Mouse (Mus musculus) C2C12 (cell line): Measurements from ENCODE around the gene Ptk6. TPM values are rescaled to one million over a fixed set of nuclear protein-coding genes. Genes with fewer than 3 reads are reported as not detected.
A peak's percentile ranks its signal among the peaks of the same experiment; 100 is the strongest.

Source experiments
- H3K27me3 ChIP-seq: one replicate; pipeline ENCODE4 v1.6.1; 2011; ENCODE audit not compliant: control insufficient read depth, insufficient read depth, insufficient read length
- H3K36me3 ChIP-seq: one replicate; pipeline ENCODE4 v1.6.1; 2011; ENCODE audit not compliant: control insufficient read depth, insufficient read depth
- H3K4me3 ChIP-seq: one replicate; pipeline ENCODE4 v1.5.1; 2011; ENCODE audit warnings: mild to moderate bottlenecking, control low read depth; ENCODE audit not compliant: poor library complexity, insufficient read depth, severe bottlenecking
- H3K79me2 ChIP-seq: one replicate; pipeline ENCODE4 v1.6.1; 2011; ENCODE audit not compliant: control insufficient read depth, insufficient read depth
- H3K79me3 ChIP-seq: one replicate; pipeline ENCODE4 v1.6.1; 2011; ENCODE audit warnings: low read depth, control low read depth
- H3ac ChIP-seq: one replicate; pipeline ENCODE3; 2011; ENCODE audit warnings: low read depth; ENCODE audit not compliant: control insufficient read depth, insufficient read length
- CEBPB ChIP-seq: IDR thresholded peaks from one replicate; pipeline ENCODE4 v1.6.1; 2011; ENCODE audit warnings: low read depth, mild to moderate bottlenecking, control low read depth, moderate library complexity
- CTCF ChIP-seq: IDR thresholded peaks from one replicate; pipeline ENCODE4 v1.5.1; 2011; ENCODE audit not compliant: control insufficient read depth, insufficient read depth, insufficient read length
- FOSL1 ChIP-seq: IDR thresholded peaks from one replicate; pipeline ENCODE4 v1.8.0; 2011; ENCODE audit warnings: mild to moderate bottlenecking, low read length; ENCODE audit not compliant: poor library complexity, insufficient read depth, severe bottlenecking
- MAX ChIP-seq: IDR thresholded peaks from one replicate; pipeline ENCODE4 v1.6.1; 2011; ENCODE audit warnings: mild to moderate bottlenecking, control low read depth
- MYOD1 ChIP-seq: IDR thresholded peaks from one replicate; pipeline ENCODE4 v1.6.1; 2011; ENCODE audit warnings: low read depth; ENCODE audit not compliant: control insufficient read depth, insufficient read length
- MYOG ChIP-seq: IDR thresholded peaks from one replicate; pipeline ENCODE4 v1.6.1; 2011; ENCODE audit not compliant: control insufficient read depth, insufficient read length; ENCODE audit errors: extremely low read depth
- USF1 ChIP-seq: IDR thresholded peaks from one replicate; pipeline ENCODE4 v1.6.1; 2011; ENCODE audit warnings: low read depth, mild to moderate bottlenecking, control low read depth, moderate library complexity
- polyA plus RNA-seq: library from polyadenylated mRNA; unstranded; fragments of >200 nt; fragmentation: generic; extraction: Trizol; gene quantifications from one replicate; pipeline ENCODE4 v1.2.1, GENCODE M21; 2012; ENCODE audit warnings: missing spikeins

Ptk6 gene
- polyA plus RNA-seq, 1 experiment: not detected

DNA sequence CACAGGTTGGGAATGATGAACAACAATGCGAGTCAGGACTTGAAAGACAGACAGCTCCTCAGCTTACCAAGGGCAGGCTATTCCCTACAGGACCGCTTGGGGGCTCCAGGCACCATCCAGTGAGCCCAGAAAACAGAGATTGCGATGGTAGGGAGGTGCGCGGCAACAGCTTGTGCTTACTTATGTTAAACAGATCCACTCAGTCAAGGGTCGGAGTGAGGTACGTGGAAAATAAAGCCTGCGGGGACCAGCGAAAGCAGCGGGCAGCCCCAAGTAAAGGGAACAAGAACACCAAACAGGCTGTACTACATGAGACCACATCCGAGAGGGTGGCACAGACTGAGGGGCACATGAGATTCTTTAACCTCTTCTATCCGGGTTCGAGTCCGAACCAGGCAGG is 16.0 kb downstream of the Ptk6 start:
- Histone ChIP-seq H3K4me3 (peak overlapping the region; percentile 59), H3K36me3 (peaks cover 15% of the 10 kb centered on the region), H3K79me3 (no peaks in the 10 kb centered on the region), H3ac (peak overlapping the region; percentile 59), H3K27me3 (no peaks in the 10 kb centered on the region), H3K79me2 (peaks cover 5% of the 10 kb centered on the region)
- peak; percentile 62 for TF ChIP-seq CTCF
- no peak for TF ChIP-seq USF1

DNA sequence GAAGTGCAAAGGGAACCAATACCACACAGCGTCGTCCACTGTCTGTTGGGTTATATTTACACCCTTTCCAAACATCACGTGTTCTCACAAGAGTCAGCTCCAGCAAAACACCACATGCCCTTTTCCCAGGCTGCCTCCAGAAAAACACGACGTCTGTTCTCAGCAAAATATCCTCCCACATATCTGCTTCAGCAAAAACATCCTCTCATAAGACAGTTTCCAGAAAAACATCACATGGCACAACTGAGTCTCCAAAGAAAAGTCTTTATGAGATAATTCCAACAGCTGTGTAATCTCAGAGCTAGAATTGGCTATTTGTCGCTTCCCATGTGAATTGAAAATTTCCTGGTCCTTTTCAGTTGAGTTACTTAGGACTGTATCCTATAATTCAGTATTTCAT is 21.7 kb downstream of the Ptk6 start:
- no peak overlapping the region for H3ac ChIP-seq
- H3K4me3 ChIP-seq: no peak overlapping the region
- H3K79me2 ChIP-seq: no peaks in the 10 kb centered on the region
- H3K27me3 ChIP-seq: peaks cover 10% of the 10 kb centered on the region
- no peaks in the 10 kb centered on the region for H3K79me3 ChIP-seq
- no peaks in the 10 kb centered on the region for H3K36me3 ChIP-seq
- TF ChIP-seq CEBPB (no peak), FOSL1 (no peak), MAX (no peak), CTCF (no peak), MYOD1 (no peak), MYOG (no peak), USF1 (no peak)

DNA sequence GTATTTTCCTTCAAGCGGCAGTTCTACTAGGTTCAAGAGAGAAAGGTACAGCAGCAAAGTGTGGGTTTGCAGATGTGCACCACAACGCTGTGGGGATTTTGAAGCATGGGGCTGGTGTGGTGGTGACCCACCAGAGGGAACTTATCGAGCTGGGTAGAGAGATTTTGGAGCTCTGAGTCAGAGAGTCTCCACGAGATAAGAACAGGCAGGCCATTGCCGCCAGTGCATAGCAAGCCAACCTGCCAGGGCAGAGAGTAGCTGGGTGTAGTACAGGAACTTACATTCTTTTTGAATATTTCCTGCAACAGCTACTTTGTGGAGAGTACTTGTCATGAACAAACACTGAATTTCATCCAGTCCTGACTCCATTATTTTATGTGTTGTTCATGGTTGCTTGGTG is 24.1 kb downstream of the Ptk6 start:
- TF ChIP-seq USF1: no peak
- no peak for TF ChIP-seq MAX
- TF ChIP-seq FOSL1: no peak
- TF ChIP-seq CEBPB: no peak
- TF ChIP-seq MYOG: no peak
- no peak for TF ChIP-seq CTCF
- TF ChIP-seq MYOD1: no peak
- Histone ChIP-seq H3K79me3 (no peaks in the 10 kb centered on the region), H3K4me3 (no peak overlapping the region), H3K36me3 (no peaks in the 10 kb centered on the region), H3K27me3 (peaks cover 10% of the 10 kb centered on the region), H3K79me2 (no peaks in the 10 kb centered on the region), H3ac (no peak overlapping the region)

DNA sequence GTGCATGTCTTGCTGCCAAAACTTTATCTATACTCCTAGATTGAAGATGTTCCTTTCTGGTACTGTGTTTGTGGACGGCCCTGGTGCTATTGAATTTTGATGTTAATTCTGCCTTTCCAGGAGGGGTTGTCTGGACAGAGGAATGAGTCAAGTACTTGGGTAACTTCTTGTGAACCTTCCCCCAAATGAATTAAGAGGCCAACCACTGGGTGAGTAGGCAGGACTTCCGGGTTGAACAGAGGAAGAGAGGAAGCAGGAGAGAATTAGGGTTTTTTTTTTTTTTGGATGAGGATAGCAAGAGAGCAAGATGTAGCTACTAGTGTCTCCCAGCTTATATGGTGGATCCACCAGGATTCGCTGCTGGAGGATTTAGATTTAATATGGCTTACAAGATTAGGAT is 24.6 kb downstream of the Ptk6 start:
- Histone ChIP-seq H3K4me3 (no peak overlapping the region), H3K27me3 (peaks cover 10% of the 10 kb centered on the region), H3K79me3 (no peaks in the 10 kb centered on the region), H3ac (no peak overlapping the region), H3K36me3 (no peaks in the 10 kb centered on the region), H3K79me2 (no peaks in the 10 kb centered on the region)
- no peak for TF ChIP-seq USF1
- no peak for TF ChIP-seq MAX
- no peak for TF ChIP-seq CTCF
- no peak for TF ChIP-seq CEBPB
- TF ChIP-seq MYOG: no peak
- no peak for TF ChIP-seq FOSL1
- TF ChIP-seq MYOD1: no peak

DNA sequence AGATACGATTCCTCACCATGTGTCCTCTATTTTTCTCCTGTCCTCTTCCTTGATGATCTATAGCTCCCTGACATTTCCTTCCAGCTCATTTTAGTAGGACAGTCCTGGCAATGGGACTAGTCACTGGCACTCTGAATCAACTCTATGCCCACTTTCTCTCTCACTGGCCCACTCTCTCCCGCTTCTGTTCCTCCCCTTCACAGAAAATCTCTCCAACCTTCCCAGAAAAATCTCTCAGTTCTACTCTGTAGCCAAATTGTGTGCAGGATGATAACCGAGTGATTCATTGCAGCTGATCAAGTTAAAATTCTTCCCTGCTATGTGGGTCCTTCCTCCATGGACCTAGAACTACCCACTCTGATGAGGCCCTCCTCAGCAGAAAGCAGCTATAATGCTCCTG is 27.9 kb downstream of the Ptk6 start:
- peaks cover 7% of the 10 kb centered on the region for H3K27me3 ChIP-seq
- no peaks in the 10 kb centered on the region for H3K79me2 ChIP-seq
- H3K4me3 ChIP-seq: no peak overlapping the region
- no peaks in the 10 kb centered on the region for H3K36me3 ChIP-seq
- H3K79me3 ChIP-seq: no peaks in the 10 kb centered on the region
- H3ac ChIP-seq: no peak overlapping the region
- TF ChIP-seq CEBPB: no peak
- TF ChIP-seq USF1: no peak
- TF ChIP-seq CTCF: no peak
- no peak for TF ChIP-seq FOSL1
- no peak for TF ChIP-seq MYOD1
- TF ChIP-seq MAX: no peak
- TF ChIP-seq MYOG: no peak

DNA sequence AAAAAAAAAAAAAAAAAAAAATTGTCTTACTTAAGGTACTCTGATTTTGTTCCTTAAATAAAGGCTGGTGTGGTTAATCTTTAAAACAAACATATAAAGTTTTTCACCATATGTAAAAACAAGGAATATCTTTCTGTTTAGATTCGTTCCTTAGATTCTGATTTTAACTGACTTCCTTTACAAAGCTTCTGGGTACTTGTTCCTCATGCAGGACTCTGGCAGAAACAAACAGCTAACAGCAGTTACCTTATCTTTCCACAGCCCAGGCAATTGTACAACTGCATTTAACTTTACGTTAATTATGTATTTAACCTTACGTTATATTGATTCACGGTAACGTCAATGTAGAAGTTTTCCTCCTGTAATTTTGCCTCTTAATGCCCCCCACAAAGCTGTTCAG is 36.1 kb downstream of the Ptk6 start:
- H3ac ChIP-seq: no peak overlapping the region
- TF ChIP-seq MYOD1: no peak
- TF ChIP-seq CEBPB: no peak
- no peak for TF ChIP-seq MAX
- no peak for TF ChIP-seq MYOG
- TF ChIP-seq USF1: no peak
- no peak for TF ChIP-seq CTCF
- TF ChIP-seq FOSL1: no peak
- H3K27me3 ChIP-seq: peaks cover 19% of the 10 kb centered on the region
- no peaks in the 10 kb centered on the region for H3K79me2 ChIP-seq
- no peaks in the 10 kb centered on the region for H3K36me3 ChIP-seq
- H3K79me3 ChIP-seq: no peaks in the 10 kb centered on the region
- no peak overlapping the region for H3K4me3 ChIP-seq
